Mouse (Mus musculus): ENCODE data around the gene Fcrl5. TPM values are rescaled to one million over a fixed set of nuclear protein-coding genes. Genes with fewer than 3 reads are reported as not detected.

Gene Fcrl5
- polyA plus RNA-seq, 1 experiment from 2014 or later: not detected

DNA sequence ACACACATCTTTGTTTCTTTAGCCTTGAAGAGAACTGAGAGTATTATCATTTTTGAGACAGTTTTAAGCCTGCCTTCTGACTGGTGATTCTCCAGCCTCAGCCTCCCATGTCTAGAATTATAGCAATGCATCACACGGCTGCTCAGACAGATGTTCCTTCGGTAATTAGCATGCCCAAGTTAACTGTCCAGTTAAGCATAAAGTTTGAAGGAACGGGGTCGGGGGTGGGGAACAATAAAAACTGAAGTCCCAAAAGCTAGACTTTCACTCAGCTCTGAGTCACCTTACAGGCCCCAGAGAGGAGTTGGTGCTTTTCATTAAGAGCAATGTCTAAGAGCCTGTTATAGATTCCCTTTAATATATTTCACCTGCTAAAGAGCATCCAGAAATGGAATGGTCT is 51.8 kb downstream of the Fcrl5 start:
- H3K4me3 ChIP-seq (replicated peaks; ENCODE audit: low read length): no peak overlapping the region
- no peaks in the 10 kb centered on the region for H3K36me3 ChIP-seq (ENCODE audit: control insufficient read depth, insufficient read depth)
- 63% methylated on average over 4 of the region's 4 CpGs for WGBS
- no peak overlapping the region for H3K27ac ChIP-seq (ENCODE audit: low read length)
- H3K4me2 ChIP-seq (ENCODE audit: low read length): no peak overlapping the region
- H3K4me1 ChIP-seq (replicated peaks; ENCODE audit: control insufficient read depth, insufficient read depth, low read length): no peaks in the 10 kb centered on the region
- ATAC-seq: no peak
- H3K9ac ChIP-seq (replicated peaks; ENCODE audit: low read depth, low read length): no peak overlapping the region
- no peaks in the 10 kb centered on the region for H3K27me3 ChIP-seq (replicated peaks; ENCODE audit: control insufficient read depth, insufficient read depth, low read length)
- no peaks in the 10 kb centered on the region for H3K9me3 ChIP-seq (ENCODE audit: control insufficient read depth, low read length)

DNA sequence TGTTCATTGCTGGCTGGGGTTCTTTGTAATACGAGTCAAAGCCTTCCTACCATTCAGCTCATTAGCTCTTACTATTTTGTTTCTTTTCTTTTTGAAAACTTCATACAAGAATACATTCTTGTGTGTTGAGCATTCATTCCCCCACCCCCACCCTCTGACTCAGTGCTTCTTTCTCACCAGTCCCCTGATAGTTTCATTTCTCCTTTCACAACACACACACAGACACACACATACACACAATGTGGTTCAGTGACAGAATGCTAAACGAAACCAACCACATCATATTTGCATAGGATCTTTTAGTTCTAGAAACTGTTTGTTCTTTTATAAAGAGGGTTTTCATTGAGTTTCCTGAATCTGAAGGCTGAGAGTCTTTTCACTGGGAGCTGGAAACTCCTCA is 52.3 kb downstream of the Fcrl5 start:
- ATAC-seq: no peak
- 11% methylated on average over 2 of the region's 2 CpGs for WGBS

DNA sequence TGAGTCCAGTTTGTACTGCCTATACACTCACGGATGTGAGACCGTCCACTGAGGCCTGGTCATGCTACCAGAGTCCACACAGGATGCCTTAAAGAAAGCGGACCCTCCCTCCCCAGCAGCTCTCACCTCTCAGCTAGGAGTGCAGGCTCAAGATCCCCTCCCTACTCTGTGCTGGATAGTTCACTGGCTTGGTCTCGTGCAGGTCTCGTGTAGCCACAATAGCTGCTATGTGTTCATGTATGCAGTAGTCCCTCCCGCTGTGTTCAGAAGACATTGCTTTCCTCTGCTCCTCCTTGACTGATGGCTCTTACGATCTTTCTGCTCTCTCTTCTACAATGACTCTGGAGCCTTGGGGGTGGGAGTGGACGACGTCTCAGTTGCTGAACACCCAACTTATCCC is 62.7 kb downstream of the Fcrl5 start:
- Histone ChIP-seq H3K4me3 (replicated peaks; ENCODE audit: low read length) (no peak overlapping the region), H3K9ac (replicated peaks; ENCODE audit: low read depth, low read length) (no peak overlapping the region), H3K27me3 (replicated peaks; ENCODE audit: control insufficient read depth, insufficient read depth, low read length) (no peaks in the 10 kb centered on the region), H3K36me3 (ENCODE audit: control insufficient read depth, insufficient read depth) (no peaks in the 10 kb centered on the region), H3K27ac (ENCODE audit: low read length) (no peak overlapping the region), H3K9me3 (ENCODE audit: control insufficient read depth, low read length) (no peaks in the 10 kb centered on the region), H3K4me2 (ENCODE audit: low read length) (no peak overlapping the region), H3K4me1 (replicated peaks; ENCODE audit: control insufficient read depth, insufficient read depth, low read length) (no peaks in the 10 kb centered on the region)
- WGBS: 87% methylated on average over 9 of the region's 9 CpGs
- ATAC-seq: no peak

More for the DNA sequence above, 52.3 kb downstream of the Fcrl5 start:
- Histone ChIP-seq H3K4me2 (ENCODE audit: low read length) (no peak overlapping the region), H3K27me3 (replicated peaks; ENCODE audit: control insufficient read depth, insufficient read depth, low read length) (no peaks in the 10 kb centered on the region), H3K4me1 (replicated peaks; ENCODE audit: control insufficient read depth, insufficient read depth, low read length) (no peaks in the 10 kb centered on the region), H3K9ac (replicated peaks; ENCODE audit: low read depth, low read length) (no peak overlapping the region), H3K4me3 (replicated peaks; ENCODE audit: low read length) (no peak overlapping the region), H3K27ac (ENCODE audit: low read length) (no peak overlapping the region), H3K36me3 (ENCODE audit: control insufficient read depth, insufficient read depth) (no peaks in the 10 kb centered on the region), H3K9me3 (ENCODE audit: control insufficient read depth, low read length) (no peaks in the 10 kb centered on the region)

GRCm38 (mm10) chr3:87499072-87499471 is 63.5 kb downstream of the Fcrl5 start:
- Histone ChIP-seq H3K4me1 (replicated peaks; ENCODE audit: control insufficient read depth, insufficient read depth, low read length) (no peaks in the 10 kb centered on the region), H3K9ac (replicated peaks; ENCODE audit: low read depth, low read length) (no peak overlapping the region), H3K9me3 (ENCODE audit: control insufficient read depth, low read length) (no peaks in the 10 kb centered on the region), H3K36me3 (ENCODE audit: control insufficient read depth, insufficient read depth) (no peaks in the 10 kb centered on the region), H3K27ac (ENCODE audit: low read length) (no peak overlapping the region), H3K4me3 (replicated peaks; ENCODE audit: low read length) (no peak overlapping the region), H3K4me2 (ENCODE audit: low read length) (no peak overlapping the region), H3K27me3 (replicated peaks; ENCODE audit: control insufficient read depth, insufficient read depth, low read length) (no peaks in the 10 kb centered on the region)
- peak; percentile 59; the same call in 1 of the 2 replicates for ATAC-seq
- WGBS: 11% methylated on average over 3 of the region's 3 CpGs

GRCm38 (mm10) chr3:87500088-87501055 is 64.8 kb downstream of the Fcrl5 start:
- H3K9ac ChIP-seq (replicated peaks; ENCODE audit: low read depth, low read length): no peak overlapping the region
- no peak overlapping the region for H3K4me3 ChIP-seq (replicated peaks; ENCODE audit: low read length)
- H3K4me1 ChIP-seq (replicated peaks; ENCODE audit: control insufficient read depth, insufficient read depth, low read length): no peaks in the 10 kb centered on the region
- WGBS: 74% methylated on average over 24 of the region's 24 CpGs
- no peaks in the 10 kb centered on the region for H3K9me3 ChIP-seq (ENCODE audit: control insufficient read depth, low read length)
- H3K27ac ChIP-seq (ENCODE audit: low read length): no peak overlapping the region
- ATAC-seq: no peak
- H3K36me3 ChIP-seq (ENCODE audit: control insufficient read depth, insufficient read depth): no peaks in the 10 kb centered on the region
- H3K4me2 ChIP-seq (ENCODE audit: low read length): no peak overlapping the region
- no peaks in the 10 kb centered on the region for H3K27me3 ChIP-seq (replicated peaks; ENCODE audit: control insufficient read depth, insufficient read depth, low read length)

GRCm38 (mm10) chr3:87501151-87501550 is 65.6 kb downstream of the Fcrl5 start:
- Histone ChIP-seq H3K27me3 (replicated peaks; ENCODE audit: control insufficient read depth, insufficient read depth, low read length) (no peaks in the 10 kb centered on the region), H3K4me3 (replicated peaks; ENCODE audit: low read length) (no peak overlapping the region), H3K4me1 (replicated peaks; ENCODE audit: control insufficient read depth, insufficient read depth, low read length) (no peaks in the 10 kb centered on the region), H3K36me3 (ENCODE audit: control insufficient read depth, insufficient read depth) (no peaks in the 10 kb centered on the region), H3K27ac (ENCODE audit: low read length) (no peak overlapping the region), H3K9ac (replicated peaks; ENCODE audit: low read depth, low read length) (no peak overlapping the region), H3K4me2 (ENCODE audit: low read length) (no peak overlapping the region), H3K9me3 (ENCODE audit: control insufficient read depth, low read length) (no peaks in the 10 kb centered on the region)
- 57% methylated on average over 8 of the region's 8 CpGs for WGBS
- no peak for ATAC-seq

- no peaks in the 10 kb centered on the region for H3K36me3 ChIP-seq (ENCODE audit: control insufficient read depth, insufficient read depth)
- no peak overlapping the region for H3K4me2 ChIP-seq (ENCODE audit: low read length)
- H3K27me3 ChIP-seq (replicated peaks; ENCODE audit: control insufficient read depth, insufficient read depth, low read length): no peaks in the 10 kb centered on the region
- ATAC-seq: no peak
- H3K9me3 ChIP-seq (ENCODE audit: control insufficient read depth, low read length): no peaks in the 10 kb centered on the region
- WGBS: 90% methylated on average over 6 of the region's 6 CpGs
- H3K4me3 ChIP-seq (replicated peaks; ENCODE audit: low read length): no peak overlapping the region
- no peak overlapping the region for H3K9ac ChIP-seq (replicated peaks; ENCODE audit: low read depth, low read length)
- H3K4me1 ChIP-seq (replicated peaks; ENCODE audit: control insufficient read depth, insufficient read depth, low read length): no peaks in the 10 kb centered on the region
- H3K27ac ChIP-seq (ENCODE audit: low read length): no peak overlapping the region
Measured at GRCm38 (mm10) chr3:87502771-87503170, 67.2 kb downstream of the Fcrl5 start.

GRCm38 (mm10) chr3:87504330-87504729 is 68.8 kb downstream of the Fcrl5 start:
- no peak overlapping the region for H3K4me3 ChIP-seq (replicated peaks; ENCODE audit: low read length)
- peaks cover 4% of the 10 kb centered on the region; the same call in 1 of the 2 replicates for H3K4me1 ChIP-seq (replicated peaks; ENCODE audit: control insufficient read depth, insufficient read depth, low read length)
- no peak overlapping the region for H3K27ac ChIP-seq (ENCODE audit: low read length)
- peak; percentile 27; the same call in 1 of the 2 replicates for ATAC-seq
- H3K9me3 ChIP-seq (ENCODE audit: control insufficient read depth, low read length): no peaks in the 10 kb centered on the region
- no peaks in the 10 kb centered on the region for H3K36me3 ChIP-seq (ENCODE audit: control insufficient read depth, insufficient read depth)
- H3K4me2 ChIP-seq (ENCODE audit: low read length): no peak overlapping the region
- whole genome bisulfite sequencing: 12% methylated on average over 7 of the region's 7 CpGs
- no peaks in the 10 kb centered on the region for H3K27me3 ChIP-seq (replicated peaks; ENCODE audit: control insufficient read depth, insufficient read depth, low read length)
- no peak overlapping the region for H3K9ac ChIP-seq (replicated peaks; ENCODE audit: low read depth, low read length)

- Histone ChIP-seq H3K9ac (replicated peaks; ENCODE audit: low read depth, low read length) (no peak overlapping the region), H3K4me1 (replicated peaks; ENCODE audit: control insufficient read depth, insufficient read depth, low read length) (peaks cover 4% of the 10 kb centered on the region; the same call in 1 of the 2 replicates), H3K27ac (ENCODE audit: low read length) (no peak overlapping the region), H3K4me3 (replicated peaks; ENCODE audit: low read length) (no peak overlapping the region), H3K27me3 (replicated peaks; ENCODE audit: control insufficient read depth, insufficient read depth, low read length) (no peaks in the 10 kb centered on the region), H3K36me3 (ENCODE audit: control insufficient read depth, insufficient read depth) (no peaks in the 10 kb centered on the region), H3K9me3 (ENCODE audit: control insufficient read depth, low read length) (no peaks in the 10 kb centered on the region), H3K4me2 (ENCODE audit: low read length) (no peak overlapping the region)
- ATAC-seq: no peak
- 64% methylated on average over 4 of the region's 4 CpGs for WGBS
Measured at GRCm38 (mm10) chr3:87504749-87505425, 69.3 kb downstream of the Fcrl5 start.
